Mouse (Mus musculus) heart, embryonic 15.5 days (tissue): ENCODE data around the gene Tbc1d24. TPM values are rescaled to one million over a fixed set of nuclear protein-coding genes. Genes with fewer than 3 reads are reported as not detected.
A peak's percentile ranks its signal among the peaks of the same experiment; 100 is the strongest.
"Not testable (repeated sequence)": the region's sequence is repeated elsewhere in the genome, so short reads cannot be mapped to it uniquely, and the experiment has no call there.

Source experiments
- ATAC-seq: fragments of 200-750 bp; cut with Nextera tagmentation; replicated peaks from 2 replicates; pipeline ENCODE4 v1.8.0; 2017; ENCODE audit warnings: low read depth, moderate TSS enrichment; ENCODE audit not compliant: insufficient number of reproducible peaks, insufficient read depth, low FRiP score
- H3K27ac ChIP-seq: fragments of 300-500 bp; sonication (generic); 2 replicates; pipeline ENCODE4 v1.5.1; 2015; ENCODE audit warnings: mild to moderate bottlenecking, inconsistent platforms
- H3K27me3 ChIP-seq: fragments of 300-500 bp; sonication (generic); 2 replicates; pipeline ENCODE4 v1.6.1; 2015; ENCODE audit warnings: inconsistent platforms
- H3K36me3 ChIP-seq: fragments of 300-500 bp; sonication (generic); 2 replicates; pipeline ENCODE4 v1.6.1; 2015; ENCODE audit warnings: mild to moderate bottlenecking, inconsistent platforms
- H3K4me1 ChIP-seq: fragments of 300-500 bp; sonication (generic); replicated peaks from 2 replicates; pipeline ENCODE4 v1.6.1; 2015; ENCODE audit warnings: inconsistent platforms
- H3K4me2 ChIP-seq: fragments of 300-500 bp; sonication (generic); 2 replicates; pipeline ENCODE4 v1.6.1; 2015; ENCODE audit warnings: inconsistent platforms, mild to moderate bottlenecking, moderate library complexity
- H3K4me3 ChIP-seq: fragments of 300-500 bp; sonication (generic); 2 replicates; pipeline ENCODE4 v1.5.1; 2015; ENCODE audit warnings: mild to moderate bottlenecking, inconsistent platforms
- H3K9ac ChIP-seq: fragments of 300-500 bp; sonication (generic); 2 replicates; pipeline ENCODE4 v1.6.1; 2015; ENCODE audit warnings: mild to moderate bottlenecking, inconsistent platforms
- H3K9me3 ChIP-seq: fragments of 300-500 bp; sonication (generic); replicated peaks from 2 replicates; pipeline ENCODE4 v1.6.1; 2016; ENCODE audit warnings: inconsistent platforms
- WGBS: fragments of 180-500 bp; shearing (Covaris S2); methylation state at CpG from one replicate; pipeline ENCODE4 v1.1.7; 2015; ENCODE audit warnings: mixed read lengths; 5-methylcytosine and 5-hydroxymethylcytosine counted together
- polyA plus RNA-seq: library from polyadenylated mRNA; unstranded; fragments of >200 nt; fragmentation: Nextera tagmentation; extraction: Ambion mirVana; gene quantifications from 2 replicates; pipeline ENCODE4 v1.2.1, GENCODE M21; 2015

Tbc1d24 gene
- polyA plus RNA-seq, 1 experiment from 2014 or later: 3.8 TPM

DNA sequence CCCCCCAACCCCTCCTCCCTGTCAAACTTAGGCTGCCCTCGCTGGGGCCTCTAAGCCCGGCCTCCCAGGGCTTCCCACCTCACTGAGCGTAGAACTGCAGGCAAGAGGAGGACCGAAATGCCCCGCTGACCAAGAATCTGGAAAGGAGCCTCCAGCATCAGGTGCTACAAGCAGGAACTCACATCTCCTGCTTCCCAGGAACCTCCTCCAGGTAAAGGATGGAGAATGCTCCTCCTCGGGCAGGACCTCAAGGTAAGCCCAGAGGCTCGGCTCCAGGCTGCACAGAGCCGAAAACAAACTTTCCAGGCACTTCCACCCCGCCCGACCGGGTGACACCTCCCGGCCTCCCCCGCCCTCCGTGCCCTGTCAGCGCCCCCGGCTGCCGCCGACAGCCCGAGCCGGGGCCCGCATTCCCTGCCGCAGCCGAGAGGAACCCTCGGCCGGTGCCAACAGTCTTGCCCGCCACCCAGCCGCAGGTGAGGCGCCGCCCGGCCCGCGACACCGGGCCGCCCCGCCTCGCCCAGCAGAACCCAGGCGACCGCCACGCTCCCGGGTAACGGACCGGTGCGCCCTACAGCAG is 64.4 kb downstream of the Tbc1d24 start:
- peak; percentile 64 for ATAC-seq
- under 1% methylated on average over 43 of the region's 43 CpGs for WGBS
- H3K27me3 ChIP-seq: no peaks in the 10 kb centered on the region
- peak overlapping the region; percentile 98 for H3K4me3 ChIP-seq
- H3K9me3 ChIP-seq: no peaks in the 10 kb centered on the region
- no peaks in the 10 kb centered on the region for H3K36me3 ChIP-seq
- peaks cover 39% of the 10 kb centered on the region for H3K4me1 ChIP-seq
- H3K4me2 ChIP-seq: peak overlapping the region; percentile 86
- peak overlapping the region; percentile 96 for H3K27ac ChIP-seq
- peak overlapping the region; percentile 98 for H3K9ac ChIP-seq

DNA sequence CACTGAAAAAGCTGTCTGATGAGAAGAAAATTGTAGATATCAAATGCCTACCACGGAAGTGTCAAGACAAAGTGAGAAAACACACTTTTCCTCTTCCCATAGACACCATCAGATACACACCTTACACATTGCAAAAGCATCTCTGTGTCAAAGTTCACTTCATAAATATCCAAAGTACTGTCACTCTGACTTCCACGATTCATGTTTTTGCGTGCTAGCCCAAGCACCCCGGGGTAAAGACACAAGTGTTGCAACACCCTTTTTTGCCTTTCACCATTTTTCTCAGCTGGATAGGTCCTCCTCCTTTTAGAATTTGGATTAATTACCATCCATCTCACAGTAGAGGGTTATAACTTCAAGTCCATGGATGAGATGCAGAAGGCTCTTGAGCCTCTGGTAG is 65.4 kb downstream of the Tbc1d24 start:
- peak overlapping the region; percentile 86 for H3K4me2 ChIP-seq
- no peak for ATAC-seq

DNA sequence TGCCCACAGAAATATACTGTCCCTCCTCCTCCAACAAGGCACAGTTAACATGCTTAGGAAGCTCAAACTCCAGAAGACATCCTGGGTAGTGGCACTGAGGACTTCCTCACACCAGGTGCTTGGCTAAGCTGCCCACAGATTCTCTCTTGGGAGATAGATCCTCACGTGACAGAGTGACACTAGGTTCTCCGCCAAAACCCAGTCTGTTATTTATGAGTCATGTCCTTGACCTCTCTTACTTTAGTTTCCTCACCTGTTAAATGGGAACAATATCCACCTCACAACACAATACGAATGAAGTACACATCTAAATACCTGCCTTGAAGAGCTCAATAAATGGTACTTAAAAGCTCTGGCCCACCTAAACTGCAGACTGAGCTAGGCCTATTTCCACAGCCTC is 66.1 kb downstream of the Tbc1d24 start:
- no peaks in the 10 kb centered on the region for H3K27me3 ChIP-seq
- no peak for ATAC-seq
- no peak overlapping the region for H3K9ac ChIP-seq

More for the DNA sequence above, 65.4 kb downstream of the Tbc1d24 start:
- Histone ChIP-seq H3K9me3 (no peaks in the 10 kb centered on the region), H3K36me3 (no peaks in the 10 kb centered on the region), H3K27ac (no peak overlapping the region), H3K4me3 (peak overlapping the region; percentile 98), H3K4me1 (peaks cover 39% of the 10 kb centered on the region), H3K9ac (peak overlapping the region; percentile 98; the same call in 1 of the 2 replicates), H3K27me3 (no peaks in the 10 kb centered on the region)
- WGBS: 88% methylated on average over 4 of the region's 4 CpGs

DNA sequence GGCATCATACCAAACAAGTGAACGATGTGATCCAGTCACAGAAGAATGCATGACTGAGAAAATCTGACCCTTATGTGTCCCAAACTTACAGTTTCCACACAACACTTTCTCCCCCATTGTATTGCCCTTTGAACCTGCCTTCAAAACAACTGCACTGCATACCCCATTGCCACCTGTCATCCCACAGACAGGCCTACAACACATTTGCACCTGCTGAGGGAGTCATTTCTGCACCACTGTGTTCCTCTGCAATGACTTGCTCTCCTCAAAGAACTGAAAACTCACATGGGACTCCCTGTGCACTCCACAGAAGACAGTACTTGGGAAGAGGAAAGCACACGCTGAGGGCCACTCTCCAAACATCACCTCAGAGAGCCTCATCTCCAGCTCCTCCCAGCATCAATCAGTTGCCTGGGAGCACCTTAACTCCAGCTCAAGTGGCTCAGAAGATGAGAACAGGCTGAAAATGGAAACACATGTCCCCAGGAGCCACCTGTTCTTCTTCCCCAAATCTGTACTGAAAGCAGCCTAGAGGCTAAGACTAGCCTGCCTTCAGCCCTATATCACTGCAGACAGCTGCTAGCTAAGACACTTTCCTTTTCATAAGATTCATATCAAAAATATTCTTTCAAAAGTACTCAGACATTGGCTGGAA is 68.0 kb downstream of the Tbc1d24 start:
- ATAC-seq: no peak
- H3K27me3 ChIP-seq: no peaks in the 10 kb centered on the region
- no peaks in the 10 kb centered on the region for H3K9me3 ChIP-seq
- 49% methylated on average over 2 of the region's 2 CpGs for WGBS
- no peak overlapping the region for H3K4me3 ChIP-seq
- H3K9ac ChIP-seq: peak overlapping the region; percentile 4; the same call in 1 of the 2 replicates
- peaks cover 44% of the 10 kb centered on the region for H3K4me1 ChIP-seq
- no peak overlapping the region for H3K4me2 ChIP-seq
- peak overlapping the region; percentile 47; the same call in 1 of the 2 replicates for H3K27ac ChIP-seq
- no peaks in the 10 kb centered on the region for H3K36me3 ChIP-seq

More for the DNA sequence above, 66.1 kb downstream of the Tbc1d24 start:
- H3K4me1 ChIP-seq: peaks cover 42% of the 10 kb centered on the region
- H3K36me3 ChIP-seq: no peaks in the 10 kb centered on the region
- no peak overlapping the region for H3K27ac ChIP-seq
- 76% methylated on average over 3 of the region's 3 CpGs for WGBS
- no peak overlapping the region for H3K4me3 ChIP-seq
- H3K9me3 ChIP-seq: no peaks in the 10 kb centered on the region
- no peak overlapping the region for H3K4me2 ChIP-seq

DNA sequence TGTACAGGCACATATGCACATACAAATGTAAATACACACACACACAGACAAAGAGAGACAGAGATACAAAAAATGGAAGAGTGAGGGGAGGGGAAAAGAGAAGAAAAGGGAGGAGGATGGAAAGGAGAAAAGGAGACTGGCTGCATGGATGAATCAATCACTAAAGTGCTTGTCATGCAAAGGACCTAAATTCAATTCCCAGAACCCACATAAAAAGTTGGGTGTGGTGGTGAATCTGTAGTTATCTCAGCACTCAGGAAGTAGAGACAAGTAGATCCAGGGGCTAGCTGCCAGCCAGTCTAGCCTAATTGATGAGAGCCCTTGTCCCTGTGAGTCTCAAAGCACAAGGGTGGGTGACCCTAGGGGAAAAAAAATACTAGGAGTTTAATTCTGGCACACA is 71.3 kb downstream of the Tbc1d24 start:
- no peak for ATAC-seq

DNA sequence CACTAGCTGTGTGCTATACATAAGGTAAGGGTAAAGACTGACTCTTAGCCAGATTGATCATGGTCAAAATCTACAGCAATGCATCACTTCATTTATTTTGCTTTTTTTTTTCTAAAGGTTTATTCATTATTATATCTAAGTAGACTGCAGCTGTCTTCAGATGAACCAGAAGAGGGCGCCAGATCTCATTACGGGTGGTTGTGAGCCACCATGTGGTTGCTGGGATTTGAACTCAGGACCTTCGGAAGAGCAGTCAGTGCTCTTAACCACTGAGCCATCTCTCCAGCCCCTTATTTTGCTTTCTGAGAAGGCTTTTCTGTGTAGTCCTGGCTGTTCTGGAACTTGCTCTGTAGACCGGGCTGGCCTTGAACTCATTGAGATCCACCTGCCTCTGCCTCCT is 72.4 kb downstream of the Tbc1d24 start:
- not testable (repeated sequence) for H3K4me3 ChIP-seq, ATAC-seq, H3K9me3 ChIP-seq, H3K4me2 ChIP-seq, H3K27me3 ChIP-seq, H3K27ac ChIP-seq, H3K36me3 ChIP-seq, H3K9ac ChIP-seq
- WGBS: 89% methylated on average over 4 of the region's 4 CpGs
- peaks cover 27% of the 10 kb centered on the region for H3K4me1 ChIP-seq

More for the DNA sequence above, 71.3 kb downstream of the Tbc1d24 start:
- H3K4me2 ChIP-seq: no peak overlapping the region
- H3K9ac ChIP-seq: no peak overlapping the region
- H3K27me3 ChIP-seq: no peaks in the 10 kb centered on the region
- H3K36me3 ChIP-seq: no peaks in the 10 kb centered on the region
- no peak overlapping the region for H3K27ac ChIP-seq
- no peaks in the 10 kb centered on the region for H3K9me3 ChIP-seq
- no peak overlapping the region for H3K4me3 ChIP-seq
- H3K4me1 ChIP-seq: peaks cover 35% of the 10 kb centered on the region

DNA sequence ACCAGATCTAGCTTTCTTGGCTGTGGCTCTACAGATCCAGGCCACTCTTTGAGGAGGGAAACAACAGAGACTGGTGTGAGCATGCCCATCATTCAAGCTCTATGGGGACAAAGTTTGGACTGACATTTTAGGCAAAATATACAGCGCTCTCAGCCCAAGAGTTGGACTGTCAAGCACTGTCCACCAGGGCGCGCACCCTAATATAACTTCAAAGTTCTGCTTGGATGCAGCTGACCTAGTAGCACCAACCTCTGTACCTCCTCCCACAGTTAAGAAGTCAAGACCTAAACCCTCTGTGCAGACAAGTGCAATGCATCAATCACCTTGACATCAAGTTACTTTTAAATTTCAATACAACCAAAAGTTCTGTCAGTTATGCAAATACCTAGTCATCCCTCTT is 73.8 kb downstream of the Tbc1d24 start:
- no peak for ATAC-seq
- H3K9ac ChIP-seq: no peak overlapping the region
- 85% methylated on average over 3 of the region's 3 CpGs for WGBS

DNA sequence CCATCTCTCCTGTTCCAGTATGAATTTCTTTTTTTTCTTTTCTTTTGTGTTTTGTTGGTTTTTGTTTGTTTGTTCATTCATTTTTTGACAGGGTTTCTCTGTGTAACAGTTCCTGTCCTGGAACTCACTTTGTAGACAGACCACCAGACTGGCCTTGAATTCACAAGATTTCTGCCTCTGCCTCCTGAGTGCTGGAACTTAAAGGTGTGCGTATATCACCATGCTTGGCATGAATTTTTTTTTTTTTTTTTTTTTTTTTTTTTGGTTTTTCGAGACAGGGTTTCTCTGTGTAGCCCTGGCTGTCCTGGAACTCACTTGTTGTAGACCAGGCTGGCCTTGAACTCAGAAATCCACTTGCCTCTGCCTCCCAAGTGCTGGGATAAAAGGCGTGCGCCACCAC is 76.1 kb downstream of the Tbc1d24 start:
- not testable (repeated sequence) for H3K9me3 ChIP-seq, H3K27me3 ChIP-seq, H3K9ac ChIP-seq, H3K36me3 ChIP-seq, H3K27ac ChIP-seq, H3K4me2 ChIP-seq, ATAC-seq, H3K4me3 ChIP-seq
- peaks cover 11% of the 10 kb centered on the region for H3K4me1 ChIP-seq
- 89% methylated on average over 4 of the region's 4 CpGs for WGBS

More for the DNA sequence above, 73.8 kb downstream of the Tbc1d24 start:
- no peaks in the 10 kb centered on the region for H3K36me3 ChIP-seq
- no peak overlapping the region for H3K4me3 ChIP-seq
- H3K4me1 ChIP-seq: peaks cover 15% of the 10 kb centered on the region
- H3K27ac ChIP-seq: no peak overlapping the region
- H3K4me2 ChIP-seq: no peak overlapping the region
- no peaks in the 10 kb centered on the region for H3K9me3 ChIP-seq
- no peaks in the 10 kb centered on the region for H3K27me3 ChIP-seq

DNA sequence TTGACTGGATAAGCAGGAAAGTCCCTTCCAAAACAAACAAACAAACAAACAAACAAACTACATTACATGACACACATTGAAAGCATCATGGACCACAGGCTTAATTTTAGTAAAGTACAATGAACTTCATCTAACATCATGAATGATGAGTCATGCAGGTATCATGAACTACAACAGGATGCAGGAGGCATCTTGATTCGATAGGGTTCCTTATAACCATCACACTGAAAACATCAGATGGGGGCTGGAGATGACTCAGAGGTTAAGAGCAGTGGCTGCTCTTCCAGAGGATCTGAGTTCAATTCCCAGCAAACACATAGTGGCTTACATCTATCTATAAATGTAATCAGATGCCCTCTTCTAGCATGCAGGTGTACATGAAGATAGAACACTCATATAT is 77.8 kb downstream of the Tbc1d24 start:
- Histone ChIP-seq H3K9me3 (no peaks in the 10 kb centered on the region), H3K4me1 (peaks cover 9% of the 10 kb centered on the region)
- WGBS: 88% methylated on average over 1 of the region's 1 CpGs

DNA sequence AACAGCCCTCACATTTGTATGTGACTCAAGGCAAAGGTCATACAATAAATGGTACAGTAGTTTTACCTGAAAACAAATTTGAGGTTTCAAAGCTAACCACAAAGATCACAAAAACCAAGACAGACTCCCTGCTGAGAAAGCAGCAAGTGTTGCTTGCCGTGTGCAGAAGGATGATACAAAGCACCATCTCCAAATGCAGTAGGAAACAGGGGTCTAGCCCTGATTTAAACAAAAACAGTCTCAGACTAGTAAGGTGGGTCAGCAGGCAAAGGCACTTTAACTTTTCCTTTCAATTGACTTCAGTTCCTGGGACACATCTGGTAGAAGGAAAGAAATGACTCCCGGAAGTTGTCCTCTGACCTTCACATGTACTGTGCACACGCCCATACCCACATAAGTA is 78.6 kb downstream of the Tbc1d24 start:
- Histone ChIP-seq H3K27me3 (no peaks in the 10 kb centered on the region), H3K9ac (no peak overlapping the region), H3K4me3 (no peak overlapping the region), H3K36me3 (no peaks in the 10 kb centered on the region), H3K27ac (no peak overlapping the region), H3K9me3 (no peaks in the 10 kb centered on the region), H3K4me2 (no peak overlapping the region), H3K4me1 (peaks cover 9% of the 10 kb centered on the region)
- no peak for ATAC-seq
- WGBS: 82% methylated on average over 3 of the region's 3 CpGs

More for the DNA sequence above, 77.8 kb downstream of the Tbc1d24 start:
- Histone ChIP-seq H3K27me3 (no peaks in the 10 kb centered on the region), H3K4me2 (no peak overlapping the region), H3K27ac (no peak overlapping the region), H3K4me3 (no peak overlapping the region), H3K9ac (no peak overlapping the region), H3K36me3 (no peaks in the 10 kb centered on the region)
- no peak for ATAC-seq
